Mouse (Mus musculus) ES-CJ7 (cell line): ENCODE measurements at regions not wholly inside any gene's neighbourhood (a gene's known extent, or its start where the extent isn't known, plus 50 kb on each side); places are given as distances from the start of the nearest gene placed in this dataset.
"Not testable (repeated sequence)": the region's sequence is repeated elsewhere in the genome, so short reads cannot be mapped to it uniquely, and the experiment has no call there.

Experiments used
- DNase-seq: peaks from one replicate; pipeline ENCODE4 v3.0.0; 2011; ENCODE audit warnings: low read depth, low spot score

DNA sequence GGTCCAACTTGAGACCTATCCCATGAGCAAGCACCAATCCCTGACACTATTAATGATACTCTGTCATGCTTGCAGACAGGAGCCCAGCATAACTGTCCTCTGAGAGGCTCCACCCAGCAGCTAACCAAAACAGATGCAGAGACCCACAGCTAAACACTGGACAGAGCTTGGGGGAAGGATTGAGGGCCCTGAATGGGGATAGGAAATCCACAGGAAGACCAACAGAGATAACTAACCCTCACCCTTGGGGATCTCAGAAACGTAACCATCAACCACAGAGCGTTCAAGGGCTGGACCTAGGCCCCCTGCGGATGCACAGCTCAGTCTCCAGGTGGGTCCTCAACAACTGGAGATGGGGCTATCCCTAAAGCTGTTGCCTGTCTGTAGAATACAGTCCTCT lies 93.7 kb downstream of the Cd24a start:
- DNase-seq, result no peak

DNA sequence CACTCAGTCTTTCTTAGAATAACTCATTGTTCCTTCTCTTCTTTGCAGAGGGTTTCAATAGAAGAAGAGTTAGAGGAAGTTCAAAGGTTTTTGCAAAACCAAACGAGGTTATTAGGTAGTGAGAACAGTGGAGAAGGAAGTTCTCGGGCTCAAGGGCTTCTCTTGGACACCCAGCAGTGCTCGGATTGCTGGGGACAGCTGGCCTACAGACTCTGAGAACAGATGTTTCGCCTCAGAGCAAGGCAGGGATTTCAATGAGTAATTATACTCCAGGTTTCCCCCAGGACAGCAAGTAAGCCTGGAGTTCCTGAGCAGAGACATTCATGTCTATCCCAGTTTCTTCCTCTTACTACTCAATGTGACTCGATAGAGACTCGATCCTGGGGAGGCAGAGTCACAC lies 94.4 kb downstream of the Cd24a start:
- no peak for DNase-seq

DNA sequence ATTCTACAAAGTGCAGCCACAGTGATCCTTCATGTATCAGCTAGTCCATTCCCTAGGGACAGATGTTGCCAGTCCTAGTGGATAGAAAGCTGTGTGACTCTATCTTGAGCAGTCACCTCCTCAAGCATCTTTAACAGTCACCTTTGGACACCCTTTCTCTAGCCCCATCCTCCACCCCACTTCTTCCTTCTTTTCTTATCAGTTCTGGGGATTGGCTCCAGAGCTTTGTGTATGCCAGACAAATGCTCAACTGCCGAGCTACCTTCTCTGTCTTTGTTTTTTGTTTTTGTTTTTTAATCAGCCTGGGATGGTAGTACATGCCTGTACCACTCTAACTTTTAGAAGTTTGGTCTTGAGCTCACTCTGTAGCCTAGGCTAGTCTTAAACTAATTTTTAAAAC lies 96.7 kb downstream of the Cd24a start:
- DNase-seq, result no peak

DNA sequence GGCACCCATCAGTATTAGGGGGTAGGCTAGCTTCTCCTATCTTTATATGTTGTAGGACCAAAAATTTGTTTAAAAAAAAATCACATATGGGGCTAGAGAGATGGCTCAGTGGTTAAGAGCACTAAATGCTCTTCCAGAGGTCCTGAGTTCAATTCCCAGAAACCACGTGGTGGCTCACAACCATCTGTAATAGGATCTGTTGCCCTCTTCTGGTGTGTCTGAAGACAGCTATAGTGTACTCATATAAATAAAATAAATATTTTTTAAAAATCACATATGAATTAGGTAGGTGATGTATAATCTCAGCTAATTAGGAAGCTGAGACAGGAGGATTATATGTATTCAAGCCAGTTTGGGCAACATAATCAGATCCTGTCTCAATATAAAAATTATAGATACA lies 97.4 kb downstream of the Cd24a start:
- not testable (repeated sequence) for DNase-seq

DNA sequence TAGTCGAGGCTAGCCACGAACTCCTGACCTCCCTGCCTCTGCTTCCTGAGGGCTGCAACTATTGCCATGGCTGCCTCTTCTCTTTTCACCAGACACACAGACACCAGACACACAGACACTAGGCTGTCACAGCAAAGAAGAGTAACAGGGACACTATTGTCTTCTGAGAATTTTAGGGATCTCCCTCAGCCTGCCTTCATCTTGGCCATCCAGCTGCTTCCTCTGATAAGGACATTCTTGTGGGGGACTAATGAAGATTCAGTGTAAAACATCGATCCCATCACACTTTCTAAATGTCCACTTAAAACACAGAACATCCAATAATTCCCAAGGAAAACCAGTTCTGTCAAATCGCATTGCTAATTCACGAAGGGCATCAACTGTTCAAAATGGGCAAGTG lies 98.2 kb downstream of the Cd24a start:
- DNase-seq, result no peak

DNA sequence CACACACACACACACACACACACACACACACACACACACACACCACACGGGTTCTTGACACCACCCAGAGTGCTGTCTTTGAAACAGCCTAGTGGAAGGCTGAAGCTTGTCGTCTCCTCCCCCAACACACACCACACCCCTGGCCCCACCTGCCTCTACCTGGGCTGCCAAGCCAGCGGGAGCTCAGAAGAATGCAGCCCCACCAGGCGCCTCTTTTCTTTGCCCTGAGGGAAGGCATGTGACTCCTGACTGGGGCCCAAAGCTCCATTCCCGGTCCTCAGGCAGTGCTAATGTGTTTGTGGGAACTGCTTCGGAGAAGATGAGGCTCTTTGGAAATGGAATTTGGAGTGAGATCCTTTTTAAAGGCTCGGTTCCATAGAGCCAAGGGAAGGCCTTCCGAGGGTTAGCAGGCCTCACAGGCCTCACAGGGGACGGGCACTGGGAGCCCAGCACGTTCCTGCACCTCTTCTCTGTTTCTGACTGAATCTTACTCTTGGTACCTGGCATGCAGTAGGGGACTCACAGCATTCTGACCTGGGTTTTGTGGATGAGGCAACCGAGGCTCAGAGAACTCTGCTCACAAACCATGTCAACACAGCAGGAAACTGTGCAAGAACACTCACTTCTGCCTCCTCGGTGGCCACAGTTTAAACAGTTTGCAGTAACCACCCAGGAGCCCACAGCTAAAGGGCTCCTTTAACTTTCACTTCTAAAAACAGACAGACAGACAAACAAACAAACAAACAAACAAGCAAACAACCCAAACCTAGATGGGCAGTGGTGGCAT lies 106.4 kb downstream of the Cd24a start:
- DNase-seq, result peak; percentile 73

DNA sequence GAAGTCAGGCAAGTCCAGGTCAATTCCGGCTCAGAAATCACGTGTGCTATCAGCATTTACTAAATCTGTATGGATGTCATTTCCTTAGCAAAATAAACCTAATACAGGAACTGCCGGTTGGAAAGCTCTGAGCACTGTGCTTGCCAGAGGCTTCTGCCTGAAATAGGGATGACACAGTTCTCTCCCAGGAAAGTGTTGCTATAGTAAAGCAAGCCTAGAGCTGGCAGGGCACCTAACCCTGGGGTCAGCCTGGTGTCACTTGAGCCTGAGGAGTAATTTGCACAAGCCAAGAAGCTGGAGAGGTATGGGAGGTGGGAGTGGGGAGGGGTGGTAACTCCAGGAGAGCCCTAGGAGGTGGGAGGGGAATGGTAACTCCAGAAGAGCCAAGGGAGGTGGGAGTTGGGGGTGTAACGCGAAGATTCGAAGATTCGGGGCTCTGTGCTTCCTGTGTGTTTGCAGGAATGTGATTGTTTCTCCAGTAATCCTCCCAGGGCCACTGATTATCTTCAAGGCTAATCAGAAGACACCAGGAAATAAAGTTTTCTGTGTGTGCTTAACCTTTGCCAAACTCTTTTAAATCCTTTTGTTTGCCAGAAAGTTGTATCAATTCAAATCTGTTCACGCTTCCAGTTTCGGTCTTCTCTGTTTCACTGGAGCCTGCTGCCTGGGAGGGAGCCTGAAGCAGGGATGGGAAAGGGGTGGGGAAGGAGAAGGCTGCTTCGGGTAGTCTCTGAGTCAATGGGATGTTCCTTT lies 111.3 kb downstream of the Cd24a start:
- peak; percentile 21 for DNase-seq

DNA sequence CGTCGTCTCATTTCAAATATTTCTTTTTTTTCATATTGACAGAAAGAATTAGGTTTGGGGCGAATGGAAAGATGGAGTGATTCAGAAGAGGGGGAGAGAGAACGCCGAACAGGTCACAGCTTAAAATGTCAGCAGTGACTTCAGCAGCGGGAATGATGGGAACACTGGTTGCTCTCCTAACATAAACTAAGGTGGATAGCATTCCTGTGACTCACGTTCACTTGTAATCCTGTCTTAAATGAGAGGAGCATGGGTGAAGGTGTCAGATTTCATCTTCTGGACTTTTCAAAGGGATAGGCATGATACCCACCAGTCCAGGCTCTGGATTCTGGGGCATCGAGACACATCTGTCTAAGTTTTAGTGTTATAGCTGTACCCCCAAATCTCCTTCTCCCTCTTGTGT lies 111.8 kb downstream of the Cd24a start:
- no peak for DNase-seq

DNA sequence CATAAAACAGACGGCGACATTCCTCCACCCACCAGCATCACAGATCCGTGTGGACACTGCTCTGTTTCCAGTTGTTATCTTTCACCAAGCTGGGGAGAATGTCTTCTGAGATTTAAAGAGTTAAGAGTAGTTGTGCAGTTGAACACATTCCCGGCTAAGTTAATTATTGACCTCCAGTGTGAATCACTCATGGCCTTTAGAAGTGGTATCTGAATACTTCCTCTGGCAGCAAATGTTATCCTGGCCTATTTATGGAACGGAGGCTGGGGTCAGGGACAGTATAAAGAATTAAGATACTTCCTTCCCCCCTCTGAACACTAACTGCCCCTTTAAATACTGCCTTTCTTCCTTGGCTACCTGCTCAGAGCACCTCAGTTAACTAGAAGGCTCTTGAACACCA lies 115.9 kb downstream of the Cd24a start:
- DNase-seq, result no peak

DNA sequence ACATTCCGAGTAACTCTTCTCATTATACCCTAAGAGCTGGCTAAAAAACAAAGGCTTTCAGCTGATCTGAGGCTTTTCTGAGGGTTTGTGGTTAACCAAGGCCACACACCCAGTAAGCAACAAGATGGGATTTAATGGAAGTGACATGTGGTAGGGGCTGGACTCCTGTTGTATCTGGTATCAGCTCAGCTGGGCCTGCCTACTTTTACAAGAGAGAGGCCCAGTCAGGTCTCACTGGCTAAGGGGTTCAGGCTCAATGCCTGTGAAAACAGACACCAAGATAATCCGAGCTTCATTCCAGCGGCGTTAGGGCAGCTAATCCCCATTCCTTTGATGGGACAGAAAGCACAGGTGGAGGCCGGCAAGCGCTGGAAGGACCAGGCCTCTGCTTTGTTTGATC lies 116.4 kb downstream of the Cd24a start:
- no peak for DNase-seq

DNA sequence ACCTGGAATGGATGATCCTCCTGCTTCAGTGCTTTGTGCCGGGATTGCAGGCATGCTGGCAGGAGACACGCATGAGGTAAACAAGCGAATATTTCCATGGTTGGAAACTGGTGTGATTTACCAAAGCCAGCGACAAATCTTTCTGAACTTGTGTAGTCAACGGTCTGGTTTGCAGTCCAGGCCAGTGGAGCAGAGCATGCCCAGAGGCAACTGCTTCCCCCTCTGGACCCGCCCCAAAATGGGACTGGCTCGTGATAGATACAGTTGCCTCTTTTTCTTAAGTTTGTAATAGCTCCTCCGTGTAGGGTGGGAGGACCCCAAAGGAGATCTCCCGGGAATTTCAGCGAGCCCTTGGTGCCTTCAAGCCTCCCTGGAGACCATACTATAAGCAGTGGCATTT lies 117.4 kb downstream of the Cd24a start:
- no peak for DNase-seq

DNA sequence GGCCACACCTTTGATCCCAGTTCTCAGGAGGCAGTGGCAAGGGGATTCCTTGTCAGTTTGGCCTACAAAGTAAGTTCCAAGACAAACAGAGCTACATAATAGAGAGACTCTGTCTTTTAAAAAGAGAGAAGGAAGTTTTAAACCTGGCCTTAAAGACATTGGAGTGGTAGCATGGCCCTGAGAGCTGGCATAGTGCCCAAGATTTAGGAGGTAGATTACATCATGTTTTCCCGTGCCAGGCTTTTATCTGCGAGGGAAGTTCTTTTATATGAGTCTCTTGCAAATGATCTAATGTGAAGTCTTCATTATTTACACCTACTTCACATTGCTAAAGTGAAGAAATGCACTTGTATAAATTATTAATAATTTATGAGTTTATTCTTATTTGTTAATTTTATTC lies 119.8 kb downstream of the Cd24a start:
- no peak for DNase-seq

DNA sequence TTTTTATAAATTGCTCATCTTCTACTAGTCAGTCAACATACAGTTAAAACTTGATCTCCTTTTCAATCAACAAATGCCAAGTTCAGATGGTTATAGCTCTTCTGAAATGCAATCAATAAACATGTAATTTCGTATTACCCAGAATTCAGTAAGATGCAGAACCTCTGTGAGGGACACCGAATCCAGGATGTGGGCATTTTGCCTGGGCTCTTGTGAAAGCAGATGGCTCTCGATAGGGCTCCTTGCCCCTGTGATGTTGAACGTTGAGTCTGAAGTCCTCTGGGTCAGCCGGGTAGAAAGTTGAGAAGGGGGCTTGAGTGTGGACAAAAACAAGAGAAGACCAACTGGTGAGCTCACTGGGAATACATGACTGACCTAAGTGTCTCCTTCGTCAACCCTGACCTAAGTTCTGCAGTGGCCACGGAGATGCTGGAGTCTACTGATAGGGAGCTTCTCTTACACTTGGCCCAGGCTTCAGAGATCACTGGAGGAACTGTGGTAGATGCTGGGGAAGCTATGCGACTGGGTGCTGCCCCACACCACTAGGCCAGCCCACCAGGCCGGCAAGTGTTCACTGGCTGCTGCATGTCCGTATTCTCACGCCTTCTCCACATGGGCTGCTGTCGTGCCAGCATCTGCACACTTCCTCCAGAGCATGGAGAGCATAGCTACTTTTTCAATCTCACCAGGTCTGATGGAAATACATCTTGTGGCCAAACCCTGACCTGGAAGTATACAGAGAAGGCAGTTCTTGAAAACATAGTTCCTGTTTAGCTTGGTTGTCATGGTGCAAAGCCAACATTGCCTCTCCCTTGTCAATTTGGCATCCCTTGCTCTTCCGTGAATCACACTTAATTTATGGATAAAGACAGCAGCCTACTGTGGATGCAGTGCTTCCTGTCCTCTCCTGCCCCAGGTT lies 122.5 kb downstream of the Cd24a start:
- DNase-seq, result no peak

DNA sequence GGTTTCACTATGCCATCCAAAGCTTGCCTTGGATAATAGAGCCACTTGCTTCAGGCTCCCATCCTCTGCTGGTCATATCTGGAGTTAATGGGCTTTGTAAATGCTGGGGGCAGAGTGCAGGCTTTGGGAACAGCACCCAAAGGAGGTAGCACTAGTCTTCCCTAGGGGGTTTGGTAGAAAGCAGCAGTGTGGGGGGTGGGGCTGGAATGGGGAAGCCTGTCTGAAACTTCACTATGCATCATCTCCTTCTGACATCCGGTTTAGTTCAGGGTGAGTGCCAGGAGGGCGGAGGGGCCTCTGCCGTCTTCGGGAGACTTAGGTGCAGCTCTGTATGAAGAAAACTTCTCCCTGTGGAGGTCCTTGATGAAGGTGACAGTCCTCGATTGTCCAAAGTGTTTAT lies 124.8 kb downstream of the Cd24a start:
- DNase-seq, result no peak

DNA sequence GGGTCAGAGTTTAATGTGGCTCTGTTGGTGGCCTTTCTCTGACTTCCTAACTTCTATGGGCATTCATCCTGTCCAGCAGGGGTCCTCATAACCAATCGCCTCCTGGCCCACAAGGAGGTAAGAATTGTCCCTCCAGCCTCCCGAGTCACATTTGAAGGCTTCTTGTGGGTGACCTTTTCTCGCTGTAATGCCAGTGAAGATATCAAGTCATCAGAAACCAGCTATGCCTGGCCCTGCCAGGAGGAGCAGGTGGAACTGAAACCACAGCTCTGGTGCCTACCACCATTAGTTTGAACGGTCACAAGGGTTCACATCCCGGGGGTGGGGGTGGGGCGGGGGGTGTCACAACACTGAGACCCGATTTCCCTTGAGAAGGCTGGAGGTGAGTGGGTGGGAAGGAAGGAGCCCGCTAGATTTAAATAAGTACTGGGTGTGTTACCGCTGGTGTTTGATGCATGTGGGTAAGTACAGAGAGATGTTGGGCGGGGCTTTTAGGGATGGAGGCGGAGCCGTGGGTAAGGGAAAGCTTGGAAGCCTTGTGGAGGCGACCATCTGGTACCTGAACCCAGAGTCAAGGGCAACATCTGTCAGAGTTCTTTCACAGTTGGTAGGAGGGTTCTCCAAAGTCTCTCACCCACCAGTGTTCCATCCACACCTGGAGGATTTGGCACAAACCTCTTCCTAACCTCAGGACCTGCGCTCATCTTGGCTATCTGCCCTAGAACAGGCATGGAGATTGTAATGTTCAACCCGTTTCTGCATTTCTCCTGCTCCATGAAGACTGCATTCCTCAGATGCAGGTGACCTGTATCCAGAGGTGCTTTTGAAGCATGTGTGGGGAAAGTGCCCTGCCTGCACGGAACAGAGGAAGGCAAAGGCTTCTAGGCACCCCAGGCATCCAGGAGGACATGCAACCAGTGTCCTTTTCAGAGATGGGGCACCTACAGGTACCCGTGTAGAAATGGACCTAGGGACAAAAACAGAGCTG lies 128.2 kb downstream of the Cd24a start:
- DNase-seq, result peak; percentile 40

DNA sequence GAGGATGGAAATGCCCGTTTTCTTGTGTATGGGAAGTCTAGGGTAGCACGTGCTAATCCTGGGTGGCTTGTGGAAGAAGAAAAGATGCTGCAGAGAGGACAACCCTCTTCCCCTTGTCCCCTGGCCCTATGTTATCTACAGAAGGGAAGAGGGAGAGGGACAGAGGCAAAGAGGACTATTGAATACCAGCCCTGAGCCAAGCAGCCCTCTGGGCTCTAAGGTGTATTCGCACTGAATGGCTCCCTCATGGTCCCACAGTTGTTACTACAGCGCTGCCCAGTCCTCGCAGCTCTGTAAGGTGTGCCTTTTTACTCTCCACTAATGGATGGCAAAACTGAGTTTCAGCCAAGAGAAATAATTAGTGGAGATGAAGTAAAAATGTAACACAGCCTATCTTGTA lies 128.9 kb downstream of the Cd24a start:
- no peak for DNase-seq

DNA sequence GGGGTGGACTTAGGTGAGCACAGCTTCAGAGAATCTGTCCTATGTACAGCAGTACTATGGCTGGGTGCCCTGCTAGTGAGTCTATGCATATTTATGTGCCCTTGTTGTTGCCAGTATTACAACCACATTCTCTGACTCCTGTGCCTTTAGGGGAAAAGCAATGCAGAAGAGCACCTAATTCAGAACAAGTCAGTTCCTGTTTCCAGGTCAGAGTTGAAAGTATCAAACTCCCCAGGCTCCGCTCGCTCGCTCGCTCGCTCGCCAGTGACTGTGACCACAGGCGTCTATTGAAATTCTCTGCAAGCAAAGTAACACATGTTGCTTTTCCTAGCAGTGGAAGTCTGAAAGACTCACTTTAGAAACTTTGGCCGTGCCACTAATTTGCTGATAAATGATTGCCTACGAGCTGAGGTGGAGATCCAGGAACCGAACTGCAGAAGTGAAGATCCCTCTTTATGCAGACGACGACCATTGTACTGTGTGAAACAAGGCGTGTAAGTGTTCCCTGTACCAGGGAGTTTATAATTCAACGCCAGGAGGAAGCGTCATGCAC lies 129.8 kb downstream of the Cd24a start:
- DNase-seq, result no peak

DNA sequence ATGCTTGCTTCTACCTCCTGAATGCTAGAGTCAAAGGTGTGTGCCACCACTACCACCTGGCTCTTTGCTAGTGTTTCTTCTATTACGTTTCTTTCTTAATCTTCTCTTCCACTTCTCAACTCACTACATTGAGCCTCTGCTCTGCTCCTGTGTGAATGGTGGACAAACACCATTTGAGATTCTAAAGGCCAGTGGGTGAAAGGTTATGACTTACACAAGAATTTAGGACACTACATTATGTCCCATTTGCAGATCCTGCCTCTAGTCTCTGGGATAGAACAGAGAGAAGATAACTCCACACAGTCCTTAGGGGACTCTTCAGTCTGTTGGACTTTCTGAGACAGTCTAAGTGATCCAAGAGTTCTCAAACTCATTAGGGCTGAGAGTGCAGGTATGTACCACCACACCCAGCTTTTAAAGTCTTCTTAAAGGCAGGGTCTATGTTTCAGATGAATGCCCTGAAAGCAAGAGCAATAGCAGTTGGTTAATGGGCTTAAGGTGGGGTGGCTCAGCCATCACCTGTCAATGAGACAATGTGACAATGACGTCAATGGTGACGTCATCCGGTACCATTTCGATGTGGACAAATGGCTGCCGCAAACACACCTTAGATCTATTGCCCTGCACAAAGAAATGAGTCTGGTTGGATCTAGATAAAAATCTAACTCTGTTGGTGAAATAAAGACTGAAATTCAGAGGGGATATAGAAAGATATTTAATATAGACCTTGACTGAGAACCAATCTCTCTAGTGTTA lies 131.4 kb downstream of the Cd24a start:
- no peak for DNase-seq

DNA sequence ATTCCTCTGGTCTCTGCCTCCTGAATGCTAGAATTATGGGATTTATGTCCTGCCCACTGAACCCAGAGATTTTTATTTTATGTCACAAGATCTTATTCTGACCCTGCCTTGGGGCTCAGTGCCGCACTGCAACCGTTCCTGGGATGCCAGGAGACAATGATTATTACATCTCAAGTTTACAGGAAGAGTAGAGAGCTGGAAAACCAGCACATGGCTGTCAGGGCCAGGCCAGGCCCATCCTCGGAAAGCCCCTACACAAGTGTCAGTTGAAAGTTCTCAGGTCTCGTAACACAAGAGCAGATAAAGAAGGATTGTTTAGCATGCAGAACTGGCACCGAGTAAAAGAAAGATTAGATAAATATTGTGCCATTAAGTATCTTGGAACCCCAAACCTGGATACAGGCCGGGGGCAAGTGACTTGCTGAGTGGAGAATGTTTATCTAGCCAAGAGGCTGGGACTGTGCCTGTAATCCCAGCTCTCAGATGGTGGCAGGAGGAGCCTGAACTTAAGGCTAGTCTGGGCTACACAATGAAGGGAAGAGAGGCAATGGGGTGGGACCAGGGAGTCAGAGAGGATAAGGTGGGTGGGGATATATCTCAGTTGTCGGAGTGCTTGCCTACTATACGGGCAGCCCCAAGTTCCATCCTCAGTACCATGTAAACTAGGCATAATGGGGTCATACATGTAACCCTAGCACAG lies 132.3 kb downstream of the Cd24a start:
- DNase-seq, result no peak
